Mouse (Mus musculus) neutrophil, adult 59 days (primary cell): ENCODE data around the gene Vmn1r73. TPM values are rescaled to one million over a fixed set of nuclear protein-coding genes. Genes with fewer than 3 reads are reported as not detected.

Experiments used
- total RNA-seq, 2 experiments: library from RNA; stranded (reverse); gene quantifications; 1 replicate in 1 of 2; 2 replicates in 1 of 2; pipeline ENCODE4 v1.2.4; 2023

Vmn1r73 gene
- not detected for total RNA-seq

DNA sequence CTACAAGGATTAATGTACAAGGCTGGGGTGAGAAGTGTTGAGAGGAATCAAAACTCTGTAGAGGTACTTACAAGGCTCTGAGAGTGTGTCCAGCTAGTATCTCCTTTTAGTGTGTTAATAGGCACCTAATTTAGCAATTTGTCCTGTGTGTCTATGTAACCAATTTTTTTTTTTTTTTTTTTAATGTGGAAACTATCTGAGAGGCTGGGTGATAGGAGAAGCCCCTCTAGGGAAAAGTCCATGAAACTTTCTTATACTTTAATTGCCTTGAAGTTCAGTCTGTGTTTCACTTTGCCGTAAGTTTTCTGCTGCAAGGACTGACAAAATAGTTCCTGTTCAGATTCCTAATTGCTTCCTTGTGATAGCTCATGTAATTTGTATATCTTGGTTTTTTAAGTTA, at the start of gene Vmn1r73:
TSS of gene Vmn1r73 (plus strand) at position 301 of the 400 bp plus-strand sequence.

Other genes starting within 250 kb of the Vmn1r73 start
- not detected for gene Zscan4-ps2, start 216.0 kb upstream of the Vmn1r73 start, total RNA-seq
- not detected for gene Zscan4-ps3, start 121.0 kb upstream of the Vmn1r73 start, total RNA-seq
- under 1 TPM; 0.13 to 0.27 TPM for gene Vmn1r72, start 50.1 kb upstream of the Vmn1r73 start, total RNA-seq
- gene Vmn1r74, start 103.7 kb downstream of the Vmn1r73 start, total RNA-seq = not detected
- not detected for gene Vmn1r75, start 144.4 kb downstream of the Vmn1r73 start, total RNA-seq
- not detected for gene Vmn1r76, start 207.9 kb downstream of the Vmn1r73 start, total RNA-seq